Mouse (Mus musculus) liver, embryonic 12.5 days (tissue): ENCODE measurements at regions not wholly inside any gene's neighbourhood (a gene's known extent, or its start where the extent isn't known, plus 50 kb on each side); places are given as distances from the start of the nearest gene placed in this dataset.
A peak's percentile ranks its signal among the peaks of the same experiment; 100 is the strongest.

Experiments used
- ATAC-seq: fragments of 200-750 bp; cut with Nextera tagmentation; 2 replicates; pipeline ENCODE4 v1.8.0; 2017; ENCODE audit warnings: moderate number of reproducible peaks, mild to moderate bottlenecking, moderate library complexity
- H3K27ac ChIP-seq: fragments of 300-500 bp; sonication (generic); 2 replicates; pipeline ENCODE4 v1.5.1; 2016; ENCODE audit warnings: mild to moderate bottlenecking
- H3K27me3 ChIP-seq: fragments of 300-500 bp; sonication (generic); replicated peaks from 2 replicates; pipeline ENCODE4 v1.6.1; 2016; ENCODE audit warnings: mild to moderate bottlenecking, moderate library complexity
- H3K36me3 ChIP-seq: fragments of 300-500 bp; sonication (generic); 2 replicates; pipeline ENCODE4 v1.6.1; 2016; ENCODE audit warnings: mild to moderate bottlenecking, moderate library complexity
- H3K4me1 ChIP-seq: fragments of 300-500 bp; sonication (generic); 2 replicates; pipeline ENCODE4 v1.6.1; 2016
- H3K4me2 ChIP-seq: fragments of 300-500 bp; sonication (generic); 2 replicates; pipeline ENCODE4 v1.6.1; 2016; ENCODE audit warnings: mild to moderate bottlenecking, moderate library complexity
- H3K4me3 ChIP-seq: fragments of 300-500 bp; sonication (generic); 2 replicates; pipeline ENCODE4 v1.5.1; 2016; ENCODE audit warnings: mild to moderate bottlenecking, moderate library complexity
- H3K9ac ChIP-seq: fragments of 300-500 bp; sonication (generic); 2 replicates; pipeline ENCODE4 v1.6.1; 2016; ENCODE audit warnings: mild to moderate bottlenecking, moderate library complexity
- H3K9me3 ChIP-seq: fragments of 300-500 bp; sonication (generic); replicated peaks from 2 replicates; pipeline ENCODE4 v1.6.1; 2016; ENCODE audit warnings: mild to moderate bottlenecking, moderate library complexity
- WGBS: fragments of 180-500 bp; shearing (Covaris S2); methylation state at CpG from one replicate; pipeline ENCODE4 v1.1.7; 2016; ENCODE audit not compliant: insufficient replicate concordance; 5-methylcytosine and 5-hydroxymethylcytosine counted together

DNA sequence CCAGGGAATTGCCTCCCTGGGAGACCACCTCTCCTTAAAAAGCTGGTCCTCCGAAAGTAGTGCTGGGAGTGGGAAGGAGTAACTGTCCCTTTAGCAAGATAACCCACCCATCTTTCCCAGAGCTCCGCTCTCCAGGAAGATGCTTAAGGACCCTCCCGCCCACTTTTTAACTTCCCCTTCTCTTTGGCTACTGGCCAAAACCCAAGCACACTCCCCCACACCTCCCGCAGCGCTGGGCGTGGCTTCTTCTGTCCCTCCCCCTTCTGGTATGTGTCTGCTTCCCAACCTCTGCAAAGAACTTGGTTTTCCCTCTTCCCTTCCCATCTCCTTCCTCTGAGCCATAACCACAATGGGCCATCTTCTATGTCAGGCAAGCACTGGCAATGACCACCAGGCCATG is 85.4 kb downstream of the Rpap3 start:
- no peak overlapping the region for H3K4me3 ChIP-seq
- no peak overlapping the region for H3K4me2 ChIP-seq
- no peaks in the 10 kb centered on the region for H3K36me3 ChIP-seq
- no peaks in the 10 kb centered on the region for H3K4me1 ChIP-seq
- H3K9me3 ChIP-seq: no peaks in the 10 kb centered on the region
- no peak for ATAC-seq
- WGBS: 55% methylated on average over 6 of the region's 6 CpGs
- no peaks in the 10 kb centered on the region for H3K27me3 ChIP-seq
- H3K9ac ChIP-seq: no peak overlapping the region
- no peak overlapping the region for H3K27ac ChIP-seq

DNA sequence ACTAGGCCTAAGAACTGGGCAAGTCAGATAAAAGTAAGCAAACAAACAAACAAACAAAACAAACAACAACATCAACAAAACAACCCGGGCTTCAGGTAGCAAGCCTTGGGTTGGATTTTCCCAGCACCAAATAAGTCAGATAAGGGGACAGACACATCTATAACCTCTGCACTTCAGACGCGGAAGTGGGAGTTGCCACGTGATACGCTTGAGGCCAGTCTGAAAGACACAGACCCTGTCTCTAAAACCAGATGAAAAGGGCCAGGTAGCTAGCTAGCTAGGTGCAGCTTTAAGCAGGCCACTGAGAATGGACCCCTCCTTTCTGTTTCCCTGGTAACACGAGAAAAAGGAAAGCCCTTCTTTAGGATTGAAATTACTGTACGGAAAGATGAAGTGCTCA is 85.9 kb downstream of the Rpap3 start:
- H3K27ac ChIP-seq: no peak overlapping the region
- ATAC-seq: no peak

DNA sequence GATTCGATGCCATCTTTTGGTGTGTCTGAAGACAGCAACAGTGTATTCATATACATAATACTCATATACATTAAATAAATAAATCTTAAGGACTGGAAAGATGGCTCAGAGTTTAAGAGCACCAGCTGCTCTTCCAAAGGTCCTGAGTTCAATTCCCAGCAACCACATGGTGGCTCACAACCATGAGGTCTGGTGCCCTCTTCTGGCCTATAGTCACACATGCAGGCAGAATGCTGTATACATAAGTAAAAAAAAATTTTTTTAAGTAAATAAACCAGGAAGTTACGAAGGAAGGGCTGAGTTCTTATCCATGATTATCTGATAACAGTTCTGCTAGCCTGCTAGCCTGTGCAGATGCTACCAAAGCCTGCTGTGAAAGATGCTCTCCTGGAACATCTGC is 93.3 kb downstream of the Rpap3 start:
- Histone ChIP-seq H3K9ac (no peak overlapping the region), H3K4me1 (no peaks in the 10 kb centered on the region), H3K27me3 (no peaks in the 10 kb centered on the region), H3K36me3 (no peaks in the 10 kb centered on the region), H3K27ac (no peak overlapping the region), H3K4me3 (no peak overlapping the region), H3K9me3 (no peaks in the 10 kb centered on the region), H3K4me2 (no peak overlapping the region)
- no peak for ATAC-seq
- WGBS: 58% methylated on average over 2 of the region's 2 CpGs

More for the DNA sequence above, 85.9 kb downstream of the Rpap3 start:
- Histone ChIP-seq H3K4me3 (no peak overlapping the region), H3K9ac (no peak overlapping the region), H3K27me3 (no peaks in the 10 kb centered on the region), H3K9me3 (no peaks in the 10 kb centered on the region), H3K4me1 (no peaks in the 10 kb centered on the region), H3K4me2 (no peak overlapping the region), H3K36me3 (no peaks in the 10 kb centered on the region)
- WGBS: 68% methylated on average over 7 of the region's 7 CpGs

DNA sequence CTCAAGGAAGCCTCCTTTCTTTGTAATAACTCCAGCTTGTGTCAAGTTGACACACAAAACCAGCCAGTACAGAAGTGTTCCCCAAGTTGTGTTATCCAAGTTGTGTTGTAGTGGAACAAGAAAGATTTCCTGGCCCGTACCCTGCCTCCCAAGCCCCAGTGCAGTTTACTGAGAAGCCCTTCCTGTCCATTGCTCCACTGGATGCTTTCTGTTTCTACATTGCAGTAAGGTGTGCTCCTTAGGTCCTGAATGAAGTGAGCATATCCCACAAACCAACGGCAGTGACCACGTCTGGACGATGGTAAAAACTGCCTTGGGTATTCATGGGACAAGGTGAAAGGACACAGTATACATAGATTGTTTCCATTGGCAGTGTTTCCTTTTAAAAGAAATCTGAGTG is 94.9 kb downstream of the Rpap3 start:
- H3K27me3 ChIP-seq: peaks cover 10% of the 10 kb centered on the region
- no peak overlapping the region for H3K4me3 ChIP-seq
- no peak overlapping the region for H3K27ac ChIP-seq
- no peak overlapping the region for H3K9ac ChIP-seq
- no peak overlapping the region for H3K4me2 ChIP-seq
- no peaks in the 10 kb centered on the region for H3K9me3 ChIP-seq
- ATAC-seq: no peak
- H3K36me3 ChIP-seq: no peaks in the 10 kb centered on the region
- 76% methylated on average over 4 of the region's 4 CpGs for WGBS
- H3K4me1 ChIP-seq: no peaks in the 10 kb centered on the region

DNA sequence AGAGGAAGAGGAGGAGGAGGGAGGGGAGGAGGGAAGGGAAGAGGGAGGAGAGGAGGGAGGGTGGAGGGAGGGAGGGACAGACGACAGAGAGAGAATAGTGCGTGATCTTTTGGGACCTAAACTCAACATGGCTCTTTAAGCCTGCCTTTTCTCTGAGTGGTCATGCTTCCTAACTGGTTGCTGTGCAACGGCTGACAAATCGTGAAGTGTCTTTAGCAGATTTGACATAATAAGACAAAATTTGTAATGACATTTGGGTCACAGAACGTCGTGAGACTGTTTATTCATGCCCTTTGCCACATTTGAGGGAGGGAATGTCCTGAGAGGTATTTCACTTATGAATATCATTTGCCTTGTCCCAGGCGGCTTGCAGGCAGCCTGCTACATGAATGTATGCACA is 96.1 kb downstream of the Rpap3 start:
- Histone ChIP-seq H3K4me3 (no peak overlapping the region), H3K27ac (no peak overlapping the region), H3K4me2 (no peak overlapping the region), H3K27me3 (peaks cover 14% of the 10 kb centered on the region), H3K9me3 (no peaks in the 10 kb centered on the region), H3K36me3 (no peaks in the 10 kb centered on the region), H3K9ac (no peak overlapping the region), H3K4me1 (no peaks in the 10 kb centered on the region)
- WGBS: 71% methylated on average over 7 of the region's 7 CpGs
- no peak for ATAC-seq

DNA sequence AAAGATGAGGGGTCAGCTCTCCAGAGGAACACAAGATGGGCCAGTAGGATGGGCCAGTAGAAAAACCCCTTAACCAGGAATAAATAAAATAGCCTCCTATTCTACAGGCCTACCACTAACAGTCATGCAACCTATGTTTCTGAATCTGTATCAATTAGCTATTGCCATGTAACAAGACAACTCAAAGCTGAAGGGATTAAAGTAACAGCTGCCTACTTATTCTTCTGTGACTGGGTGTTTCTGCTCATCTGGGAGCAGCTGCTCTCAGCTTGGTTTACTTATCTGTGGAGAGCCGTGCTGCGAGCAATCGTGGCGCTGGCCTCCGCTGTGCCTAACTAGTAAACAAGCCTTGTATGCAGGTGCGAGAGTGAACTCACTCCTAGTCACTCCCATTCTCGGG is 97.0 kb downstream of the Rpap3 start:
- H3K36me3 ChIP-seq: no peaks in the 10 kb centered on the region
- no peak overlapping the region for H3K4me3 ChIP-seq
- no peaks in the 10 kb centered on the region for H3K4me1 ChIP-seq
- WGBS: 70% methylated on average over 7 of the region's 7 CpGs
- peaks cover 14% of the 10 kb centered on the region for H3K27me3 ChIP-seq
- no peak overlapping the region for H3K9ac ChIP-seq
- ATAC-seq: no peak
- no peak overlapping the region for H3K27ac ChIP-seq
- H3K4me2 ChIP-seq: no peak overlapping the region
- H3K9me3 ChIP-seq: no peaks in the 10 kb centered on the region

DNA sequence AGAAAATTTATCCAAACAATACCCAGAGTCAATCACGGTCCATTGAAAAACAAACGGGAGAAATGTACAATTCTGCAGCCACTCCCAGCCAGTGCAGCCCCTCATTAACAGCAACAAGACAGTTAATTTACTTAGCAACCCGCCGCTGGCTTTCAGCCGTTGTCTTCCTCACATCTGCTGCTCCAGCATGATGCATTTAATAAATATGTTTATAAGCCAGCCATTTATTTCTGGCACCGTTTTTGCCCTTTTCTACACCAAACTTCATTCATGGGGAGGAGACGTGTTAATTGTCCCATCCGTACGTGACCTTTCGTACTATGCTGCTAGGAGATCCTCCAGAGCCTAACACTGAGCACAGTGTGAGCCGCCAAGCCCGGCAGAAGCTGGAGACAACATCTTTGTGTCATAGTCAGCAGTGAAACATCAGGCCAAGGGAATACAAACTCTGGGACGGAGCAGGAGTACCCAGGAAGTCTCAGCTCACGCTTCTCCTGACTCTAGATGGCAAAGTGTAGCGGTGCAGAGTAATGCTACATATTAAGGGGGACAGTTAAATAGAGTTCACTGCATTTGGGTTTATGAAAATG is 97.9 kb downstream of the Rpap3 start:
- H3K9me3 ChIP-seq: no peaks in the 10 kb centered on the region
- H3K4me2 ChIP-seq: no peak overlapping the region
- H3K27me3 ChIP-seq: peaks cover 14% of the 10 kb centered on the region
- WGBS: 77% methylated on average over 15 of the region's 15 CpGs
- no peak overlapping the region for H3K9ac ChIP-seq
- no peaks in the 10 kb centered on the region for H3K36me3 ChIP-seq
- no peak overlapping the region for H3K27ac ChIP-seq
- no peak overlapping the region for H3K4me3 ChIP-seq
- ATAC-seq: no peak
- H3K4me1 ChIP-seq: no peaks in the 10 kb centered on the region

DNA sequence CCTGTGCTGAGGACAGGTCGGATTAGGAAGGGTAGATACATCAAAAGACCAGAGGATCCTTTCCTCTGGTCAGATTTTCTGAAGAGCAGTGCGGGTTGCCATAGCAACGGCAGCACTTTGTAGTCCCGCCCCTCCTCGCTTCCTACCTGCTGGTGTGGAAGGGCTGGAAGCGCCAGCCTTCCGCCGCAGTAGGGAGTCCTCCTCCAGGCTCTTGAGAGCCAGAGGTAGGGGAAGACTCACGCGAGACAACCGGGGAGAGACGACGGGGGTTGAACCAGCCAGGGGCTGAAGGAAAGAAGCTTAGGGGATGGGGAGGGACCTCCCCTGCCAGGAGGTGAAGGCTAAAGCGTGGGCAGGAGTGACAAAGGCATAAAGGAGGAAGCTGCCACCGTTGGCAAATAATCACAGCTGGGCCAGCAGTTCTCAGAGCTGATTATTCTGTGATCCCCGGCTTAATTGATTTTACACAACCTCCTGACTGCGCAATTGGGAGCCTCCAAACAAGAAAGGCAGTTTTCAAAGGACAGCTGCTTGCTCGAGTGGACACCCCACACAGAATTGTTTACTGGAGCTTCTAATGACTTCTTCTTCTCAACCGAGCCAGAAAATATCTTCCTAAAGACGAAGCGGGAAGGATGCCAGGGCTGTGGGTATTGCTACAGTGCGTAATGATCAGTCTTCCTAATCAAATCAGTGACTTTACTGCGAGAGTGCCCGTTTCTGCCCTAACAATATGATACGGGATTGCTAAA is 98.8 kb downstream of the Rpap3 start:
- Histone ChIP-seq H3K9ac (no peak overlapping the region), H3K4me2 (peak overlapping the region; percentile 43), H3K9me3 (no peaks in the 10 kb centered on the region), H3K36me3 (no peaks in the 10 kb centered on the region), H3K4me1 (no peaks in the 10 kb centered on the region), H3K4me3 (peak overlapping the region; percentile 4; the same call in 1 of the 2 replicates), H3K27me3 (peaks cover 14% of the 10 kb centered on the region), H3K27ac (no peak overlapping the region)
- 20% methylated on average over 25 of the region's 25 CpGs for WGBS
- no peak for ATAC-seq

DNA sequence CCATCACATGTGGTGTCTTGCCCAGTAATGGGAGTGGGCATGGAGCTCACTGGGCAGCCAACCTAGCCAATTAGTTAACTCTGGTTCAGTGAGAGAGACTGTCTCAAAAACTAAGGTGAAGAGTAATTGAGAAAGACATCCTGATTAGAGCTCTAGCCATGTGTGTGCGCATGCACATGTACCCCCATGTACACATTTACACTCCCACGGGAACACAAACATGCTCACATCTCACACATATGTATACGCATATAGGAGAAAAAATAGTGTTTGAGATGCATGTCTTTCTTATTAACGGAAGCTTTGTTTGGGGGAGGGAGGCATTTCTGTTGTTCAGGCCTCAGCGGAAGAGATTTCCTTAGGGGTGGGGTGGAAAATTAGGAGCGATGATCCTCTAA is 99.4 kb downstream of the Rpap3 start:
- Histone ChIP-seq H3K9ac (no peak overlapping the region), H3K9me3 (no peaks in the 10 kb centered on the region), H3K4me2 (peak overlapping the region; percentile 43), H3K27me3 (peaks cover 14% of the 10 kb centered on the region), H3K27ac (no peak overlapping the region), H3K4me3 (0 out of 2 replicates have a peak overlapping the region, but pooled peaks have one; percentile 4), H3K4me1 (no peaks in the 10 kb centered on the region), H3K36me3 (no peaks in the 10 kb centered on the region)
- 54% methylated on average over 6 of the region's 6 CpGs for WGBS
- ATAC-seq: no peak

DNA sequence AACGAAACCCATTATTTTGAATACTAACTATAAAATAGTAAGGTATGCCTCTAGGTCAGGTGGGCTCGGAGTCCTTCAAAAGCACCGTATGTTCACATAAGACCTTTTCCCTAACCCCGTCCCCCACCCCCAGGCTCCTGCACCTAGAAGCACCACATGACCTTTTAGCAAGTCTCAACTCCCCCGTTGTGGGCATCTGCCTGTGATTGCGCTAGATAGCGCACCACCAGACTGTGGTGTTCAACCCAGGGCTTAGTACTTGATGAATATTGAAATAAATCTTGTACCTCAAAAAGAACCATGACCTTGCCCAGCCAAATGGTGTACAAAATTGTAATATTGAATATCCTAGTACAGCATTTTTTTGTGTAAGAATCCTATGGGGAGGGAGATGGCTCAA is 99.8 kb downstream of the Rpap3 start:
- Histone ChIP-seq H3K9ac (no peak overlapping the region), H3K36me3 (no peaks in the 10 kb centered on the region), H3K4me3 (no peak overlapping the region), H3K4me1 (no peaks in the 10 kb centered on the region), H3K27ac (no peak overlapping the region), H3K4me2 (no peak overlapping the region), H3K9me3 (no peaks in the 10 kb centered on the region), H3K27me3 (peaks cover 14% of the 10 kb centered on the region)
- 74% methylated on average over 7 of the region's 7 CpGs for WGBS
- no peak for ATAC-seq

DNA sequence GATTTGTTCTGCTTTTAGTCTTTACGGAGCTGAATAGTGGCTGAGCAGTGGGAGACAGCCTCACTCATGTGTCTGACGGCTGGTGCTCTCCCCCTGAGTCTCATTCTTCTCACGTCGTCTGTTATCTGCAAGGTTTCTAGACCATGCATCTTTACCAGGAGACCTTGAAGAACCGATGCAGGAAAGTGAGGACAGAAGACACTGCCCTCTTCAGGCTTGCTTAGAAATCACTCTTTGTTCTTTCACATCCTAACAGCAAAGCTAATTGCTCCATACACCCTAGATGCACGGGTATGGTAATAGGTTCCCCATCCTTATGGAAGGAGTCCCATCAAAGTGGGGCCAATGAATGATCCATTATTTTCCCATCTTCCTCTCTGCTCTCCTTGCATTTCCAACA is 102.1 kb downstream of the Rpap3 start:
- H3K4me1 ChIP-seq: no peaks in the 10 kb centered on the region
- 28% methylated on average over 6 of the region's 6 CpGs for WGBS
- no peak overlapping the region for H3K27ac ChIP-seq
- H3K4me2 ChIP-seq: no peak overlapping the region
- peaks cover 14% of the 10 kb centered on the region for H3K27me3 ChIP-seq
- H3K4me3 ChIP-seq: no peak overlapping the region
- H3K9ac ChIP-seq: no peak overlapping the region
- no peaks in the 10 kb centered on the region for H3K36me3 ChIP-seq
- no peaks in the 10 kb centered on the region for H3K9me3 ChIP-seq
- ATAC-seq: no peak

DNA sequence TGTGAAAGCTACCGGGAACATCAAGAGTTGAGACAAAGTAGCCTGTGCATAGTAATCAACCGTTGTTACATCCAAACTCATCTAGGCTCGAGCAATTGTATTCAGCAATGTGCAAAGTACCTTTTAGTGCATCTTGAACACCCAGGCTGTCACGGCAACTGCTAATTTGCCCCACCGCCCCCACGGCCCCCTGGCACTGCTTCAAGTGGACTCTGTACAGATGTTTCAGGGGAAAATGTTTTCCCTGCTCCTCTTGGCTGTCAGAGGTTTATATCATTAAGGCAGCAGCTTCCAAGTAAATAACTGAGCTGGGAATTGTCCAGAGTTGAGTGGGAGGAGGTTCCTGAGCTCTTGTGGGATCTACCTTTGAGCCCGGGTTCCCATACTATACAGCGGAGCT is 107.4 kb downstream of the Rpap3 start:
- 74% methylated on average over 8 of the region's 8 CpGs for WGBS
- no peak for ATAC-seq
- Histone ChIP-seq H3K9me3 (no peaks in the 10 kb centered on the region), H3K27ac (no peak overlapping the region), H3K9ac (no peak overlapping the region), H3K4me1 (no peaks in the 10 kb centered on the region), H3K4me3 (no peak overlapping the region), H3K27me3 (0 out of 2 replicates have a peak, but pooled peaks cover 3% of the 10 kb centered on the region), H3K36me3 (no peaks in the 10 kb centered on the region), H3K4me2 (no peak overlapping the region)
